Mouse (Mus musculus): ENCODE results near the gene Ush1g. TPM values are rescaled to one million over a fixed set of nuclear protein-coding genes. Genes with fewer than 3 reads are reported as not detected.
A peak's percentile ranks its signal among the peaks of the same experiment; 100 is the strongest.

Ush1g gene
- polyA plus RNA-seq (2015; fragmentation: Nextera tagmentation; extraction: Ambion mirVana), result not detected in 2 replicates

DNA sequence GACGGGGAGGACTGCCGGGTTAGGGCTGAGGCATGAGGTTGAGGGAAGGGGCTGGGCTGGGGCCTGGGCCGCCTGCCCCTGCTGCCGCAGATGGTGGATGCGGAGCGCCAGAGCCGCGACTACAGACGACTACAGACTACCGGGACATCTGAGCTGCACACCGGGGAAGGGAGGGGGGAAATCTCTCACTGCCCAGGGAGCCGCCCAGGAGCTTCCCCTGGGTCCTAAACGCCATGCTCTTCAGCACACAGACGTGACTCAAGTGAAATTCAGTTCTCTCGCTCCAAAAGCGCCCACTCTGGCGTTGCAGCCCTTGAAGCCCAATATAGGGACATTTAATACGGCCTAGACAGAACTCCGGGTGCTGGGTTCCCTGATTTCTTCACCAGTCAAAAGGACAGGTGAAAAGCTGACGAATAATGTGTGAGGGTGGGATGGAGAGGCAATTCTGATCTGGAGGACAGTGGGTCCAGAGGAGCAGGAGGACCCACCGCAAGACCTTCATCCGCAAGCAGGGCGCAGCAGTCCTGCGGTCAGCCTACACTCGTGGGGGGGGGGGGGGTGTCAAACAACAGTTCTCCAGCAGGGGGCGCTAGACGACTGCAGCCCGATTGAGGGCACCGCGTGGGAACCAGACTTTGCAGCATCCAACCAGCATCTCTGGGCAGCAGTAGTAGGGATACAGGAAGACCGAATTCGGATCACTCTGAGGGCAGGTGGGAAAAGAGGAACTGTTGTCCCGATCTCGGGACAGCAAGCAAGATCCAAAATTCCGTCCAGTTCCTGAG lies at the start of gene Ush1g:
Ush1g (minus strand) TSS at position 136 of the 788 bp plus-strand sequence.
- H3K9ac ChIP-seq (replicated peaks; ENCODE audit: low read depth), result no peak within 1 kb of the TSS
- no peaks in the 10 kb centered on the region for H3K4me1 ChIP-seq (ENCODE audit: insufficient read depth, low read depth, low read length)
- 5% methylated on average over 29 of the region's 35 CpGs for WGBS
- no peak within 1 kb of the TSS for H3K4me3 ChIP-seq (ENCODE audit: low read depth, low read length)
- H3K27me3 ChIP-seq (replicated peaks; ENCODE audit: insufficient read depth, low read length), result peaks cover 62% of the 10 kb centered on the region
- no peak within 1 kb of the TSS for H3K27ac ChIP-seq (ENCODE audit: low read length)
- H3K4me2 ChIP-seq (replicated peaks; ENCODE audit: low read depth, low read length), result no peak within 1 kb of the TSS
- H3K9me3 ChIP-seq (ENCODE audit: low read length), result no peaks in the 10 kb centered on the region
- TF ChIP-seq CTCF (IDR thresholded peaks at IDR 0.05) (peak; percentile 98), EP300 (IDR thresholded peaks at IDR 0.05) (no peak)
- DNase-seq (ENCODE audit: low spot score) (peak; percentile 67), ATAC-seq (peak; percentile 71)
- no peaks in the 10 kb centered on the region for H3K36me3 ChIP-seq (ENCODE audit: insufficient read depth, low read length)

DNA sequence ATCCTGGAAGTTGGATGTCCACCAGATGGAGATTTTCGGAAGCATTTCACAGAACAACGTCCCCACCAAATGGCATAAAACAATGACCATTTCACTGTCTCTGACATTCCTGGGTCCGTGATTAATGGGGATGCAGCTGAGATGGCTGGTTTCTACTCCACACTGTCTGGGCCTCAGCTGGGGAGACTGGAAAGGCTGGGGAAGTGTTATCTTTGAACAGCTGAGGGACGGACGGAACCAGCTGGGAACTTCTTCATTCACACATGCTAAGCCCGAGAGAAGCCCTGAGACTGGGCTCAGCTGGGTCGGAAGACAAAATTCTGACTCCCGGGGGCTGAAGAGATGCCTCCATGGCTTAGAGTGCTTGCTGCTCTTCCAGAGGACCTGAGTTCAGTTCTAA lies 49.5 kb upstream of the Ush1g start:
- Histone ChIP-seq H3K9me3 (ENCODE audit: low read length) (no peaks in the 10 kb centered on the region), H3K27ac (ENCODE audit: low read length) (no peak overlapping the region), H3K27me3 (replicated peaks; ENCODE audit: insufficient read depth, low read length) (peaks cover 3% of the 10 kb centered on the region; the same call in 1 of the 2 replicates), H3K9ac (replicated peaks; ENCODE audit: low read depth) (no peak overlapping the region), H3K4me2 (replicated peaks; ENCODE audit: low read depth, low read length) (no peak overlapping the region), H3K4me1 (ENCODE audit: insufficient read depth, low read depth, low read length) (peaks cover 8% of the 10 kb centered on the region), H3K4me3 (ENCODE audit: low read depth, low read length) (no peak overlapping the region), H3K36me3 (ENCODE audit: insufficient read depth, low read length) (no peaks in the 10 kb centered on the region)
- ATAC-seq (no peak), DNase-seq (ENCODE audit: low spot score) (no peak)
- WGBS, result 55% methylated on average over 8 of the region's 8 CpGs
- TF ChIP-seq EP300 (IDR thresholded peaks at IDR 0.05) (no peak), CTCF (IDR thresholded peaks at IDR 0.05) (no peak)

DNA sequence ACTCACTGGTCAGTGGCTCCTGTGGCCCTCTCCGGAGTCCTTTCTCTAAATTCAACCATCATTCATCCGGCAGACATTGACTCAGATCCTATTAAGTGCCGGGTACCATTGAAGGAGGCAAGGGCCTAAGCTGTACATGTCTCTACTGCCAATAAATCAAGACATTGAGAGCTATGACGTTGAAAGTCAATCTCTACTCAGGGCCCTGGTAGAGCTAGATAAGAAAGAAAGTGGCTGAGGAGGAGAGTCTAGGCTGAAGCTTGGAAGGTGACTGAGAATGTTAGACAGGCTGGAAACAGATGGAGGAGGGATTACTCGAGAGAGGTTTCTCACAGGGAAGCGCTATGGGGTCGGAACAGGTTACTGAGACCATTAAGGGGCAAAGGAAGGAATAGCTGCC lies 48.5 kb upstream of the Ush1g start:
- H3K36me3 ChIP-seq (ENCODE audit: insufficient read depth, low read length), result no peaks in the 10 kb centered on the region
- ATAC-seq (no peak), DNase-seq (ENCODE audit: low spot score) (no peak)
- H3K27ac ChIP-seq (ENCODE audit: low read length), result no peak overlapping the region
- H3K4me1 ChIP-seq (ENCODE audit: insufficient read depth, low read depth, low read length), result peaks cover 15% of the 10 kb centered on the region
- H3K4me3 ChIP-seq (ENCODE audit: low read depth, low read length), result no peak overlapping the region
- H3K9ac ChIP-seq (replicated peaks; ENCODE audit: low read depth), result no peak overlapping the region
- no peak for TF ChIP-seq CTCF (IDR thresholded peaks at IDR 0.05)
- TF ChIP-seq EP300 (IDR thresholded peaks at IDR 0.05), result no peak
- H3K4me2 ChIP-seq (replicated peaks; ENCODE audit: low read depth, low read length), result no peak overlapping the region
- peaks cover 3% of the 10 kb centered on the region; the same call in 1 of the 2 replicates for H3K27me3 ChIP-seq (replicated peaks; ENCODE audit: insufficient read depth, low read length)
- WGBS, result 49% methylated on average over 7 of the region's 7 CpGs
- H3K9me3 ChIP-seq (ENCODE audit: low read length), result no peaks in the 10 kb centered on the region

DNA sequence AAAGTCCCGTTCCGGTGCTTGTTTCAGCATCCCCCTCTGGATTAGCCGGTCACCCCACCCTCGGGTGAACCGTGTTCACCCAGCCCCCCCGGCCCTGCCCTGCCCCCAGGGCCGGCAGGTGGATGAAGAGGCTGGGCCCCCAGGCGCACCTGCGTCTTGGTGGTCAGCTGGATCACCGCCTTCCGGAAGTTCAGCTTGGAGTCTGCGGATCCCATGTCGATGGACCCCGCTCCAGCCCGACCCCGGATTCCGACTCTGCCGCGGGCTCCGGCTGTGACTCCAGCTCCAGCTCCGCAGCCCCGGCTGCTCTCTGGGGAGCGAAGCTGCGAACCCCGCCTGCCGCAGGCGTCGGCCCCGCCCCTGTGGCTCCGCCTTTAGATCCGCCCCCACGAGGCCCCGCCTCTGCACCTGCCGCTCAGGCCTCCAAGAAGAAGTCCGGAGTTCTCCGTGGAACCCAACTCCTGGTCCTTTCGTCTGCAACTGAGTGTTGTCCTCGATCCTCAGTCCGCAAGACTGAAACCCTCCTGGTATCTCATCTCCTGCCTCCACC lies 45.6 kb upstream of the Ush1g start, which contains the start of gene Hid1:
Hid1 (minus strand) TSS at position 362 of the 550 bp plus-strand sequence.
- Histone ChIP-seq H3K9ac (replicated peaks; ENCODE audit: low read depth) (peak within 1 kb of the TSS; percentile 48), H3K36me3 (ENCODE audit: insufficient read depth, low read length) (no peaks in the 10 kb centered on the region), H3K4me1 (ENCODE audit: insufficient read depth, low read depth, low read length) (peaks cover 10% of the 10 kb centered on the region), H3K27me3 (replicated peaks; ENCODE audit: insufficient read depth, low read length) (no peaks in the 10 kb centered on the region), H3K4me2 (replicated peaks; ENCODE audit: low read depth, low read length) (peak within 1 kb of the TSS; percentile 81), H3K27ac (ENCODE audit: low read length) (no peak within 1 kb of the TSS), H3K4me3 (ENCODE audit: low read depth, low read length) (peak within 1 kb of the TSS; percentile 54), H3K9me3 (ENCODE audit: low read length) (no peaks in the 10 kb centered on the region)
- ATAC-seq (peak; percentile 88), DNase-seq (ENCODE audit: low spot score) (peak; percentile 77)
- WGBS, result 2% methylated on average over 36 of the region's 39 CpGs
- no peak for TF ChIP-seq EP300 (IDR thresholded peaks at IDR 0.05)
- TF ChIP-seq CTCF (IDR thresholded peaks at IDR 0.05), result no peak

DNA sequence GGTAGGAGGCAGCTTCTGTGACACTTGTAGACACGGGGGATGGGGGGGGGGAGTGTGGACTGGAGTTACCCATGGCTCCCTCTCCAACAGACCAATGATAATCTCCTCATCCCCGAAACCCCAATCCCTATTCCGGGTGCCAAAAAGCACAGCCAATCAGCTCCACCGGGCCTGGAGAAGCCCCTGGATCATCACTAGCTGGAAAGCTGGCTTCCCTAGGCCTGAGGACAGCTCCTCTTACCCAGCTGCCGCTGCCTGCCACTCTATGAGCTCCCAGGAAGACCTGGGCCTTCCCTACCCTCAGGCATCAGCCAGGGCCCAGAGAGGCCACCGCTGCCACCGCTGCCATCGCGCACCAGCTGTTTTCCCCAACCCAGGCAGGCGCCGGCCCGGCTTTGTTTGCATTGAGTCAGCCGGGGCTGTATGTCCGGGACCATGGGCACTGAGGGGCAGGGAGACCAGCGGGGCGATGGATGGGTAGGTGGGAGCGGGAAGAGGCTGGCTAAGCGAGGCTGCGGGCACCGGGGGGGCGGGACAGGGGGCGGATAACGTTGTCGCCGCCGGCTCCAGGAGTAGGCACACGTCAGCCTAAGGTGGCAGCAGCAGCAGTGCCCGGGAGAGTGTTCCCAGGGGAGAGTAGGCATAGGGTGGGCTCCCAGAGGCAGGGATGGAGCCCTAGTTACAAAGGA lies 45.0 kb upstream of the Ush1g start:
- ATAC-seq (peak; percentile 58), DNase-seq (ENCODE audit: low spot score) (no peak)
- H3K27ac ChIP-seq (ENCODE audit: low read length), result 0 out of 2 replicates have a peak overlapping the region, but pooled peaks have one; percentile 57
- peaks cover 10% of the 10 kb centered on the region for H3K4me1 ChIP-seq (ENCODE audit: insufficient read depth, low read depth, low read length)
- no peaks in the 10 kb centered on the region for H3K9me3 ChIP-seq (ENCODE audit: low read length)
- whole genome bisulfite sequencing, result 6% methylated on average over 28 of the region's 28 CpGs
- H3K9ac ChIP-seq (replicated peaks; ENCODE audit: low read depth), result peak overlapping the region; percentile 48
- peak overlapping the region; percentile 81 for H3K4me2 ChIP-seq (replicated peaks; ENCODE audit: low read depth, low read length)
- H3K36me3 ChIP-seq (ENCODE audit: insufficient read depth, low read length), result no peaks in the 10 kb centered on the region
- H3K4me3 ChIP-seq (ENCODE audit: low read depth, low read length), result peak overlapping the region; percentile 54
- H3K27me3 ChIP-seq (replicated peaks; ENCODE audit: insufficient read depth, low read length), result no peaks in the 10 kb centered on the region
- TF ChIP-seq EP300 (IDR thresholded peaks at IDR 0.05) (no peak), CTCF (IDR thresholded peaks at IDR 0.05) (no peak)

Data from lung, postnatal 0 days (tissue).